Mouse (Mus musculus) gastrocnemius, adult 18-20 months (tissue): Measurements from ENCODE around the gene Ptprg. TPM values are rescaled to one million over a fixed set of nuclear protein-coding genes. Genes with fewer than 3 reads are reported as not detected.

Source experiments
- DNase-seq: peaks from one replicate; pipeline ENCODE4 v3.0.0; 2021; ENCODE audit warnings: low spot score
- total RNA-seq, 2 experiments: library from RNA; stranded (reverse); gene quantifications; 2 replicates each; pipeline ENCODE4 v1.2.3; 2021

Ptprg gene
- total RNA-seq, 2 experiments from 2014 or later = 18.4 to 21.3 TPM

GRCm38 (mm10) chr14:12079833-12080401 is 526.6 kb downstream of the Ptprg start:
- no peak for DNase-seq

GRCm38 (mm10) chr14:12082131-12082921 is 529.0 kb downstream of the Ptprg start:
- DNase-seq = no peak

GRCm38 (mm10) chr14:12084076-12084475 is 530.7 kb downstream of the Ptprg start:
- DNase-seq = no peak

DNA sequence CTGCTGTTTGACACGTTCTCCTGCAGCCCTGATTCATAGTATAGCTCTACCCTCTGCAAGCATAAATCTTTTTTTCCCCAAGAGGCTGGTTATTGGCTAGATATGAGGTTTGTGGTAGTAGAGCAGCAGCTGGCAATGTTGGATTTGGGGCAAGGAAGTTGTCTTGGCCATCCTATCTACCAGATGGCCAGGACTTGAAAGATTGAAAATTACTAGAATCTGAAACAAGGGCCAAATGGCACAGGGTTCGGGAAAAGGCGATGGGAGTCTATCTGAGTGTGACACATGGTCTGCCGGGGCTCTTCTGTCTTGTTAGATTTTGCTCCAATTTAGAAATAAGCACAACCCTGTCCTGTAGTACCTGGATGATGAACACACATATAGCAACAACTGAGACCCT is 531.7 kb downstream of the Ptprg start:
- DNase-seq = no peak

DNA sequence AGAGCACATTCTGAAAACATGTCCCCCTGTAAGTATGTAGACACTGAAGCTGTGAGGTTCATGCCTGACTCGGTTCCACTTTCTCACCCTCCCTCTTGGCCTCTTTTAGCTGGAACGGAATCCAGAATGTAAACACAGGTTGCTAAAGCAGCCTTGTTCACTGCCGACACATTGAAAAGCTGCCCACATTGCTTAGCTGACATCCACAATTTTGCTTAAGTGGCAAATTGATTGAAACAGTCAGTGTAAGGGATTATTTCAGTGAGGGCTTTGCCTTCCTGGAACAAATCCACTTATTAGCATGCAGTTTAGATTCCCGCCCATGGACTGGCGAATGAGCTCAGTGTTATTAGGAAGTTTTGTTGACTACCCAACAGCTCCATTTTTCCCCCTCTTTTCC is 532.8 kb downstream of the Ptprg start:
- DNase-seq = no peak

GRCm38 (mm10) chr14:12089954-12090353 is 536.6 kb downstream of the Ptprg start:
- no peak for DNase-seq

GRCm38 (mm10) chr14:12091730-12092129 is 538.4 kb downstream of the Ptprg start:
- no peak for DNase-seq

- DNase-seq = no peak
Observed at GRCm38 (mm10) chr14:12099390-12100333, 546.3 kb downstream of the Ptprg start.

- DNase-seq = no peak
Observed at GRCm38 (mm10) chr14:12102389-12103325, 549.3 kb downstream of the Ptprg start.

- DNase-seq = no peak
Observed at GRCm38 (mm10) chr14:12104297-12105155, 551.2 kb downstream of the Ptprg start.

DNA sequence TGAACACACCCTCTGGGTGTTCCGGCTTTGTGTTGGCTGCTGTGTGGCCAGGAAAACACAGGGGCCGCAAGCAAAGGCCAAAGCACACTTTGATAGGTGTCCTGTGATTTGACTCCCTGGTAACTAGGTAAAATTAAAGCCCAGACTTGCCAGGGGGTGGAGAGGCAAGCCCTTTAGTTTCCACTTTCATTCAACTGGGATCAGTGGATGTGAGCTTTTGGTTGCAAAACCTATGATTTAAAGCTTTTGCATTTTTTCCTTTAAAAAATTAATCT is 551.8 kb downstream of the Ptprg start:
- no peak for DNase-seq

GRCm38 (mm10) chr14:12105593-12105992 is 552.3 kb downstream of the Ptprg start:
- no peak for DNase-seq

DNA sequence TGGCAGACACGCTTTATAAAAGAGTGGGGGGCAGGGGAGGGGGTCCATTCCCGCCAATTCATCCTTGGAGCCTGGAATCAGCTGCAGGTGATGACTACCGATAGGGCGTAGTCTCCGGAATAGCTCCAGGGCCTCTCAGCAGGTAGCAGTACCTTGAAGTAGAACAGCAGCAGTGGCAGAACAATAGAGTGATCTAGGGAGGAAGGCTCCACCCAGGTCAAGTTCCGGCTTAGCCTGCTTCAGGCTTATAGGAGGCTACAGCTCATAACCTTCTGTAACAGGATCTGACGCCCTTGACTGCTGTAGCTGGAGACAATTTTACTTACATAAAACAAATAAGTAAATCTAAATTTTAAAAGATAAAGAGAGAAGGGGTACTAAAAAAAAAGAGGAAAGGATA is 554.1 kb downstream of the Ptprg start:
- DNase-seq = no peak

DNA sequence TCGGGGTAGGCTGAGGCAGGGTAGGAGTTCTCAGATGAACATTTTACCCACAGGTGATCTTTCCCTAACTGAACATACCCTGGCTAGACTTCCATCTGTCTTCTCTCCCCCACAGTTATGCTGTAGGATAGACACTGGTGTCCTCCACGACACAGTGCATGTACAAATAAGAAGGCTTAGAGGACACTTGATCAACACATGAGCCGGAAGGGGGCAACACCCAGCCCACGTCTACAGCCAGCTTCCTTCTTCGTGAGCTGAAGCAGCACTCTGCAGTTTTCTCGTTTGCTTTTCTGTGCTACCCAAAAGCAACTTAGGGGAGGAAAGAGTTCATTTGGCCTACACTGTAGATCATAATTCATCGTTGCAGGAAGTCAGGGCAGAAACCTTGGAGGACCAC is 554.7 kb downstream of the Ptprg start:
- DNase-seq = no peak

DNA sequence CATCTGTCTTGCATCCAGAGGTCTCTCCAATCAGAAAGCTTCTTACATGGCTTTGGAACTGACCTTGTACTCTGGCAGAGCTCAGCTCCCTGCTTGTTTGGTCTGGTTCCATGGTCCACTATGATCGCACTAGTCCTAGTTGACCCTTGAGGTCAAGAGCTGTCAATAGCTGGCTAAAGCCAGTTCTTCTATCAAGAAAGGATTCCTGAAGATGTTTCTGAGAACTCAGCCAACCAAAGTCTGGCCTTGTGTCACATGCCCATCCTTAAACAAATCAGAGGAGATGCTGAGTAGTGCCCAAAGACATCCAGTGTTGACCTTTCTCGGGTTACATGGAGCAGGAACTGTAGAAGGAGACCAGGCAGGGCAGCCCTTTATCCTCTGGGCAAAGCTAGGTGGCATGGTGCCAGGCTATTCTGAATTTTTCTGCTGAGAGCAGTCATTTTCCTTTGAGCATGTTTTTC is 559.2 kb downstream of the Ptprg start:
- peak; percentile 64 for DNase-seq

DNA sequence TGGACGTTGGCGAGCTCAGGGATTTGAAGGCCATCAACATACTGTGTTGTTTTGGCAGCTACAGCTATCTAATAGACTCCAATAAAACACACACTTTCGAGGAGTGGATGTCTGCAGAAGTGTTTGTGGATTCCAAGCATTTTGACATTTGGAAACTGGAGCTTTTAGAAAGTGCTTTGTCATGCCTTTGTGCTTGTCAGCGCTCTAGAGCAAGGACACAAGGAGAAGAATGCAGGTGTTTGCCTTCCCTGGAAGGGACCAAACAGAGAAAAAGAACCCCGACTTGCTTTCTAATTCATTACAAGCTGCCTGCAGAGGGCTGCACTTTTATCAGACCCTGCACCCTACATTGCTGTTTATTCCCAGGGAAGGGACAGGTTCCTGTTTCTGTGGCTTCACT is 560.0 kb downstream of the Ptprg start:
- no peak for DNase-seq

DNA sequence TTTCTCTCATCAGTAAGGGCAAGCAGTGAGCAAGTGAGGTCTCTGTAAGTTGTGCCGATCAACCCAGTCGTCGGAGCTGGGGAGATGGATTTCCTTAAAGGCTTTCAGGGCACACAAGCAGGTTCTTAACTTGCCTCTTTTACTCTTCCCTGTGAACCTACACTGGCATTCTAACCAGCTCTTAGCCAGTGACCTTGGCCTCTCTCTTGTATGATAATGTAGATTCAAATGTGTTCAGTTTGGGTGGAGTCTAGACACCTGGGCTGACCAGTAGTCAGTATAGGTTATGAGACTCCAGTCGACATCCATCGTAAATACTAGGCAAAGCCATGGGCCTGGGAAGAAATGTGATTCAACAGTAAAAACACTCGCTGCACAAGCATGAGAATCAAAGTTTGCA is 560.7 kb downstream of the Ptprg start:
- DNase-seq = no peak

GRCm38 (mm10) chr14:12119260-12119659 is 565.9 kb downstream of the Ptprg start:
- DNase-seq = no peak

- no peak for DNase-seq
Observed at GRCm38 (mm10) chr14:12121906-12122305, 568.6 kb downstream of the Ptprg start.

DNA sequence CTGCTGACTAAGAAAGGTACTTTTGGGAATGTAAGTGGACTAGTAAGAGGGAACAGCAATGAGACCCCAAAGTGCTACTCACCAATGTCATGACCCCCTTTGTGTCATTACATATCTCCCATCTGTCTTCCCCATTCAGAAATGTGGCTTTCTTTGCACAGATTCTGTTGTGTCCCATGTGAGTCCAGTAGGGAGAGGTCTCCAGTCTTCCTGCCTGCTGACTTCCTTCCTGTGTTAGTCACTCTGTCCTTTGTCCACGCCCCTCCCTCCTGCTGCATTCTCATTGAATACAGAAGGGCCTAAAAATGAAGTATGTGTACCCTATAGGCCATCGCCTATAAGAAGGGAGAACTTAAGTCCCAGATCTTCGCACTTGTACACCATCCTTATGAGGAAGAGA is 571.4 kb downstream of the Ptprg start:
- no peak for DNase-seq
